Mouse (Mus musculus) lung, postnatal 0 days (tissue): ENCODE measurements around the gene Aatf.

Experiments
- CTCF ChIP-seq: IDR thresholded peaks from 2 replicates; pipeline ENCODE4 v1.5.1; 2016; ENCODE audit warnings: antibody characterized with exemption, mild to moderate bottlenecking
- EP300 ChIP-seq: IDR thresholded peaks from 2 replicates; pipeline ENCODE4 v1.6.1; 2016; ENCODE audit warnings: antibody characterized with exemption, mild to moderate bottlenecking, control low read depth

GRCm38 (mm10) chr11:84410383-84410782 lies 102.9 kb downstream of the Aatf start:
- TF ChIP-seq CTCF (no peak), EP300 (no peak)
